Mouse (Mus musculus): ENCODE measurements around the gene Gadd45a. TPM values are rescaled to one million over a fixed set of nuclear protein-coding genes. Genes with fewer than 3 reads are reported as not detected.
A peak's percentile ranks its signal among the peaks of the same experiment; 100 is the strongest.

Gadd45a gene
- 66.5 and 70.7 TPM in 2 replicates for polyA plus RNA-seq (2015; fragmentation: Nextera tagmentation; extraction: Ambion mirVana)

DNA sequence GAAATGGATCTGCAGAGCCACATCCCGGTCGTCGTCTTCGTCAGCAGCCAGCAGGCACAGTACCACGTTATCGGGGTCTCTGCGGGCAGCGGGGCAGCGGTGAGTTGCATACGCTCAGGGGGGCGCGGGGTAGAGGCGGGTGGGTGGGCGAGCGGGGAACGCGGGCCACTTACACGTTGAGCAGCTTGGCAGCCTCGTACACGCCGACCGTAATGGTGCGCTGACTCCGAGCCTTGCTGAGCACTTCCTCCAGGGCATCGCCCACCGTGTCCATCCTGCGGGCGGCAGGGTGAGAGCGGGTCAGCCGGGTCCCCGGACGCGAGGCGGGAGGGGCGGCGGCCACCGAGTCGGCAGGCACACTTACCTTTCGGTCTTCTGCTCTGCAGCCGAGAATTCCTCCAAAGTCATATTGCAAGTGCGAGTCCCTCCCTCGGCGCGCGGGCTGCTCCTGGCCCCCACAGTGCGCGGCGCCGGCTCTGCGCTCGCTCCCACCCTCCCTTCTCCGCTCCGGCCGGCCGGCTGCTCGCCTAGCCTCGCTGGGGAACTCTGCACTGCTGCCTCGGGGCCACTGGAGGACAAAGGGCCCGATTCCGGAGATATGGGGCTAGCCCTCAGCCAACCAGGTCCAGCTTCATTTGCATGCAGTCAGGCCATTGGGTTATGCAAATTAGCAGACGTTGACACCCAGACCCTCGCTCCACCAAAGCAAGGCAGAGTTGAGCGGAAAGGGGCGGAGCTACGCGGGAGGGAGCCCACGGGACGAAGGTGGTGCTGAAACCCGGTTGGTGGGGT is at the start of gene Gadd45a:
TSS of gene Gadd45a (minus strand) at position 621 of the 792 bp plus-strand sequence.
- H3K9ac ChIP-seq (ENCODE audit: low read depth, low read length), result peak within 1 kb of the TSS; percentile 80
- H3K27ac ChIP-seq, result peak within 1 kb of the TSS; percentile 95
- H3K4me1 ChIP-seq (replicated peaks; ENCODE audit: insufficient read depth, low read length), result no peaks in the 10 kb centered on the region
- 0 out of 2 replicates have a peak, but pooled peaks have one; percentile 24 for TF ChIP-seq CTCF (IDR thresholded peaks at IDR 0.05; ENCODE audit: low read depth)
- H3K9me3 ChIP-seq (replicated peaks; ENCODE audit: low read length), result no peaks in the 10 kb centered on the region
- peak within 1 kb of the TSS; percentile 64 for H3K4me3 ChIP-seq (replicated peaks; ENCODE audit: low read depth, low read length)
- peak within 1 kb of the TSS; percentile 68 for H3K4me2 ChIP-seq (ENCODE audit: low read length)
- no peaks in the 10 kb centered on the region for H3K36me3 ChIP-seq (ENCODE audit: insufficient read depth, low read length)
- no peaks in the 10 kb centered on the region for H3K27me3 ChIP-seq (ENCODE audit: insufficient read depth, low read length)
- ATAC-seq (replicated peaks; ENCODE audit: low FRiP score, low read depth), result peak; percentile 99
- peak; percentile 99 for DNase-seq (ENCODE audit: low spot score)
- WGBS, result under 1% methylated on average over 67 of the region's 69 CpGs

DNA sequence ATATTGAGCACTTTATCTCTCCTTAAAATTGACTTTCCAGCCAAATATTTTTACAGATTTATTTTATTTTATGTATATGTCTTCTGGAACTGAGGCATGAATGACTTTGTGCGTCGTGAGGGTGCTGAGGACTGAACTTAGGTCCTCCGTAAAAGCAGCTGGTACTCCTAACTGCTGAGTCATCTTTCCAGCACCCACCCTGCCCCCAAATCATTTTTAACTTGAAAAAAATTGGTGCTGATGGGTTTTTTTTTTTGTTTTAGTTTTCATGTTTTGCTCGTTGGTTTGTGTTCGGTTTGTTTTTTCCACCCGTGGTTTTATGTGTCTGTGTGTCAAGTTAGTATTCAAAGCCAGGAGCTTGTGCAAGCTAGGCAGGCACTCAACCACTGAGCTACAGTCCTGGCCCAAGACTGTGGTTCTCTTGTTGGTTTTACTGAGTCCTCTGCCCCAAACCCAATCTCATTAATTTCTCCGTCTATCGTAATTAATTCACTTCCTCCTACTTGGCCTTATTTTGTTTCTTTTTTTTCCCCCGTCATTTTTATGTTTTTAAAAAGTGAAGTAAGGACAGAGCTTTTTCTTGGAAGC is 48.7 kb upstream of the Gadd45a start:
- TF ChIP-seq CTCF (IDR thresholded peaks at IDR 0.05; ENCODE audit: low read depth), result no peak
- H3K9me3 ChIP-seq (replicated peaks; ENCODE audit: low read length), result no peaks in the 10 kb centered on the region
- H3K27me3 ChIP-seq (ENCODE audit: insufficient read depth, low read length), result no peaks in the 10 kb centered on the region
- H3K27ac ChIP-seq, result no peak overlapping the region
- no peak overlapping the region for H3K9ac ChIP-seq (ENCODE audit: low read depth, low read length)
- H3K4me3 ChIP-seq (replicated peaks; ENCODE audit: low read depth, low read length), result no peak overlapping the region
- ATAC-seq (replicated peaks; ENCODE audit: low FRiP score, low read depth), result no peak
- no peak overlapping the region for H3K4me2 ChIP-seq (ENCODE audit: low read length)
- H3K4me1 ChIP-seq (replicated peaks; ENCODE audit: insufficient read depth, low read length), result no peaks in the 10 kb centered on the region
- WGBS, result 75% methylated on average over 9 of the region's 9 CpGs
- no peak for DNase-seq (ENCODE audit: low spot score)
- no peaks in the 10 kb centered on the region for H3K36me3 ChIP-seq (ENCODE audit: insufficient read depth, low read length)

DNA sequence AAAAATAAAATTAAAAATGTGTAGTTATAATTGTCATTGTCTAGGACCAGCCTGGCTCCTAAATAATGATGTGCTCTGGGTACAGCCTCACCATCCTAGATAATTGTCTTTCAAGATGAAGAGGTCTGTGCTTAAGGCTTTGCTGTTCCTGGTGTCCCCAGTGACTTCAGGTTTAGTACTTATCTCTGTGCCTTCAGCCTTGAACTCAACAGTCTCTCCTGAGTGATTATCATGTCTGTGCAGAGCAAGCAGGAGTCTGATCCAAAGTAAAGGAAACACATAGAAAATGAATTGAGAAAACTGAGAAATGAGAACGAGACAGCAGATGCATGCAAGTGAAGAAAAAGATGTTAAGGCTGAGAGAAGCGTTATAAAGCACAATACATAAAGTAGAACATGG is 47.2 kb upstream of the Gadd45a start:
- H3K9ac ChIP-seq (ENCODE audit: low read depth, low read length), result no peak overlapping the region
- H3K36me3 ChIP-seq (ENCODE audit: insufficient read depth, low read length), result no peaks in the 10 kb centered on the region
- DNase-seq (ENCODE audit: low spot score) (no peak), ATAC-seq (replicated peaks; ENCODE audit: low FRiP score, low read depth) (no peak)
- TF ChIP-seq CTCF (IDR thresholded peaks at IDR 0.05; ENCODE audit: low read depth), result no peak
- H3K27me3 ChIP-seq (ENCODE audit: insufficient read depth, low read length), result no peaks in the 10 kb centered on the region
- no peak overlapping the region for H3K4me3 ChIP-seq (replicated peaks; ENCODE audit: low read depth, low read length)
- no peaks in the 10 kb centered on the region for H3K4me1 ChIP-seq (replicated peaks; ENCODE audit: insufficient read depth, low read length)
- no peak overlapping the region for H3K27ac ChIP-seq
- no peaks in the 10 kb centered on the region for H3K9me3 ChIP-seq (replicated peaks; ENCODE audit: low read length)
- H3K4me2 ChIP-seq (ENCODE audit: low read length), result no peak overlapping the region
- 89% methylated on average over 2 of the region's 2 CpGs for whole genome bisulfite sequencing

DNA sequence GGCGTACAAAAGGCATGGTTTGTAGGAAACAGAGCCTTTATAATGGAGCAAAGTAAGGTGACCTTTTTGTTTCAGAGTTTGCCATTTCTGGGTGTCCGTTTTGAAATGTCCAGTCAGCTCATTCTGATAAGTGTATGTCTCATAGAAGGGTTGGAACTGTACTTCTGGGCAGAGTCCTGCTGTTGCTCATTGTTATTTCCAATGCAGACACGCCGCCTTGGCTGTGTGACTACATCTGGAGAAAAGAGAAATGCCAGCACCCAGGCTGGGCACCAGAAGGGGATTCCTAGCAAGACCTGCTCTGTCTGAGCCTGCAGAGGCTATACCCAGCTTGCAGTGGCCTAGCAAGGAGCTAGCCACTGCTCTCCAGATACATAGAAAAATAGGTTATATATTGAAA is 43.9 kb upstream of the Gadd45a start:
- no peak for ATAC-seq (replicated peaks; ENCODE audit: low FRiP score, low read depth)
- H3K4me2 ChIP-seq (ENCODE audit: low read length), result no peak overlapping the region
- TF ChIP-seq CTCF (IDR thresholded peaks at IDR 0.05; ENCODE audit: low read depth), result no peak
- H3K36me3 ChIP-seq (ENCODE audit: insufficient read depth, low read length), result no peaks in the 10 kb centered on the region
- H3K27ac ChIP-seq, result no peak overlapping the region
- H3K9ac ChIP-seq (ENCODE audit: low read depth, low read length), result no peak overlapping the region
- H3K4me1 ChIP-seq (replicated peaks; ENCODE audit: insufficient read depth, low read length), result peaks cover 10% of the 10 kb centered on the region
- 86% methylated on average over 4 of the region's 4 CpGs for WGBS
- H3K27me3 ChIP-seq (ENCODE audit: insufficient read depth, low read length), result no peaks in the 10 kb centered on the region
- no peaks in the 10 kb centered on the region for H3K9me3 ChIP-seq (replicated peaks; ENCODE audit: low read length)
- no peak for DNase-seq (ENCODE audit: low spot score)
- no peak overlapping the region for H3K4me3 ChIP-seq (replicated peaks; ENCODE audit: low read depth, low read length)

DNA sequence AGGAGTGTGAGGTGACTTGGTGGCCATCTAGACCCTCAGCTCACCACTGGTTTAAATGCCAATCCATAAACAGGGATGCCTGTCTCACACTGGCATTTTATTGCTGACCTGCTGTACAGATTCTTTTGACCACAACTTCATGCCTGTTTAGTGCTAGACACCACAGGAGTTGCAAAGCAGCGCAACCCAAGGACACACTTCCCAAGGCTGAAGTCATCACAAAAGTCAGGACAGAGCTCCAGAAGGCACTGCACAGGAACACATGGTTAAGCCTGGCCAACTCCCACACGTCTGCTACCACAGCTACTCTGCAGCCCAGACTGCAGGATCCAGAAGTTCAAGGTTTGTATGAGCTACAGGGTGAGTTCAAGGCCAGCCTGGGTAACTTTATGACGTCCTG is 40.8 kb upstream of the Gadd45a start:
- no peak for ATAC-seq (replicated peaks; ENCODE audit: low FRiP score, low read depth)
- Histone ChIP-seq H3K27me3 (ENCODE audit: insufficient read depth, low read length) (no peaks in the 10 kb centered on the region), H3K4me1 (replicated peaks; ENCODE audit: insufficient read depth, low read length) (peaks cover 17% of the 10 kb centered on the region), H3K9me3 (replicated peaks; ENCODE audit: low read length) (no peaks in the 10 kb centered on the region), H3K36me3 (ENCODE audit: insufficient read depth, low read length) (no peaks in the 10 kb centered on the region), H3K27ac (peak overlapping the region; percentile 71; the same call in 1 of the 2 replicates), H3K4me2 (ENCODE audit: low read length) (no peak overlapping the region), H3K4me3 (replicated peaks; ENCODE audit: low read depth, low read length) (no peak overlapping the region), H3K9ac (ENCODE audit: low read depth, low read length) (no peak overlapping the region)
- no peak for TF ChIP-seq CTCF (IDR thresholded peaks at IDR 0.05; ENCODE audit: low read depth)
- no peak for DNase-seq (ENCODE audit: low spot score)
- WGBS, result 73% methylated on average over 3 of the region's 3 CpGs

DNA sequence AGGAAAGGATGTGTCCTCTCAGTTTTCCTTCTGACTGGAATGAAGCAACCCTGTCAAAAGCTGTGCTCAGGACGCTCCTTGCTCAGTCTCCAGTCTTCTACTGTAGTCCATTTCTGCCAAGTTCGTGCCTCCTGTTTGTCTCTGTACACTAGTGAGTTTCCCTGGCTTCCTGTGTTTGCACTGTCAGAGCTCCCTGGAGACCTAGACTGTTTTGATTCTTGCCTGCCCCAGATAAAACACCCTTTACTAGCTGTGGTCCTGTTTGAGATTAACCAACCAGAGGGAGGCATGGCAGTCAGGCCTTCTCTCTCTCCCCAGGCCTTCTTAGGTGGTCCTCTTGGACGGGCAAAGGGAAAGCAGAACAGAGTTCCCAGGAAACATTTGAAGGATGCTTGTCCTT is 40.2 kb upstream of the Gadd45a start:
- H3K4me1 ChIP-seq (replicated peaks; ENCODE audit: insufficient read depth, low read length), result peaks cover 22% of the 10 kb centered on the region
- H3K36me3 ChIP-seq (ENCODE audit: insufficient read depth, low read length), result no peaks in the 10 kb centered on the region
- H3K9ac ChIP-seq (ENCODE audit: low read depth, low read length), result no peak overlapping the region
- H3K27me3 ChIP-seq (ENCODE audit: insufficient read depth, low read length), result no peaks in the 10 kb centered on the region
- peak; percentile 57 for DNase-seq (ENCODE audit: low spot score)
- no peak for TF ChIP-seq CTCF (IDR thresholded peaks at IDR 0.05; ENCODE audit: low read depth)
- H3K4me2 ChIP-seq (ENCODE audit: low read length), result no peak overlapping the region
- no peak overlapping the region for H3K4me3 ChIP-seq (replicated peaks; ENCODE audit: low read depth, low read length)
- H3K9me3 ChIP-seq (replicated peaks; ENCODE audit: low read length), result no peaks in the 10 kb centered on the region
- ATAC-seq (replicated peaks; ENCODE audit: low FRiP score, low read depth), result no peak
- H3K27ac ChIP-seq, result peak overlapping the region; percentile 71
- WGBS, result 39% methylated on average over 3 of the region's 3 CpGs
